9 mouse cellular contexts compared by ENCODE assay signal in genomic region chr7:132576891-132577290, GRCm38 (mm10). TPM values are rescaled to one million over a fixed set of nuclear protein-coding genes. Genes with fewer than 3 reads are reported as not detected.
DNase-seq lines count a peak whose midpoint lies in the region; ATAC-seq and TF ChIP-seq lines count a peak whose summit lies in the region.
"Had no signal": no experiment of that assay in that cellular context is flagged by ENCODE, and none has a peak within 500 bp of the region (broad histone marks: within the 10 kb centered on the region; RNA-seq: fewer than 3 reads in every experiment).

No protein-coding gene starts in this region.

- no peak for ATAC-seq in kidney, postnatal 0 days (replicated peaks; ENCODE audit: low FRiP score, low read depth)
- ATAC-seq in embryonic facial prominence, embryonic 14.5 days (ENCODE audit: low read depth), result no peak
- no peak for ATAC-seq in intestine, embryonic 14.5 days (replicated peaks; ENCODE audit: low FRiP score, low TSS enrichment, low read depth)
- no peak for ATAC-seq in neural tube, embryonic 12.5 days (ENCODE audit: low FRiP score, low read depth)

- H3K4me2 ChIP-seq in kidney, postnatal 0 days (ENCODE audit: low read length), result peak overlapping the region; percentile 71; the same call in 1 of the 2 replicates
- peak overlapping the region; percentile 64 for H3K4me2 ChIP-seq in embryonic facial prominence, embryonic 14.5 days (ENCODE audit: low read depth, low read length)
- peak overlapping the region; percentile 56 for H3K4me2 ChIP-seq in intestine, embryonic 14.5 days (ENCODE audit: low read length)
- peak overlapping the region; percentile 74 for H3K4me2 ChIP-seq in neural tube, embryonic 12.5 days (replicated peaks)

- H3K36me3 ChIP-seq in kidney, postnatal 0 days (ENCODE audit: insufficient read depth, low read length), result no peaks in the 10 kb centered on the region
- no peaks in the 10 kb centered on the region for H3K36me3 ChIP-seq in embryonic facial prominence, embryonic 14.5 days (ENCODE audit: control insufficient read depth, insufficient read depth, low read length)
- H3K36me3 ChIP-seq in intestine, embryonic 14.5 days (ENCODE audit: control insufficient read depth, insufficient read depth, low read length), result no peaks in the 10 kb centered on the region
- H3K36me3 ChIP-seq in neural tube, embryonic 12.5 days, result no peaks in the 10 kb centered on the region

- no peak overlapping the region for H3K9ac ChIP-seq in kidney, postnatal 0 days (ENCODE audit: low read depth, low read length)
- 0 out of 2 replicates have a peak overlapping the region, but pooled peaks have one; percentile 87 for H3K9ac ChIP-seq in embryonic facial prominence, embryonic 14.5 days (ENCODE audit: low read depth, low read length)
- H3K9ac ChIP-seq in intestine, embryonic 14.5 days (ENCODE audit: low read length), result peak overlapping the region; percentile 37; the same call in 1 of the 2 replicates
- no peak overlapping the region for H3K9ac ChIP-seq in neural tube, embryonic 12.5 days

- TF ChIP-seq CTCF in kidney, postnatal 0 days (IDR thresholded peaks at IDR 0.05; ENCODE audit: low read depth), result no peak

- no peaks in the 10 kb centered on the region for H3K27me3 ChIP-seq in kidney, postnatal 0 days (ENCODE audit: insufficient read depth, low read length)
- H3K27me3 ChIP-seq in embryonic facial prominence, embryonic 14.5 days (replicated peaks; ENCODE audit: control insufficient read depth, insufficient read depth, low read length), result no peaks in the 10 kb centered on the region
- H3K27me3 ChIP-seq in intestine, embryonic 14.5 days (replicated peaks; ENCODE audit: control insufficient read depth, insufficient read depth, low read length), result no peaks in the 10 kb centered on the region
- 0 out of 2 replicates have a peak, but pooled peaks cover 4% of the 10 kb centered on the region for H3K27me3 ChIP-seq in neural tube, embryonic 12.5 days (replicated peaks)

- H3K4me1 ChIP-seq in kidney, postnatal 0 days (replicated peaks; ENCODE audit: insufficient read depth, low read length), result no peaks in the 10 kb centered on the region
- peaks cover 27% of the 10 kb centered on the region for H3K4me1 ChIP-seq in embryonic facial prominence, embryonic 14.5 days (ENCODE audit: control insufficient read depth, insufficient read depth, low read length)
- peaks cover 7% of the 10 kb centered on the region; the same call in 1 of the 2 replicates for H3K4me1 ChIP-seq in intestine, embryonic 14.5 days (replicated peaks; ENCODE audit: control insufficient read depth, insufficient read depth, low read length)
- peaks cover 4% of the 10 kb centered on the region; the same call in 1 of the 2 replicates for H3K4me1 ChIP-seq in neural tube, embryonic 12.5 days

- no peak for DNase-seq in kidney, postnatal 0 days (ENCODE audit: low spot score)
- no peak for DNase-seq in kidney, adult 9 months
- no peak for DNase-seq in embryonic facial prominence, embryonic 14.5 days (ENCODE audit: low spot score)
- DNase-seq in intestine, embryonic 14.5 days (ENCODE audit: low spot score), result no peak
- no peak for DNase-seq in cerebellum, adult 11 months
- no peak for DNase-seq in left cerebral cortex, adult 18-20 months (ENCODE audit: low spot score in 2 of 2)

- H3K27ac ChIP-seq in kidney, postnatal 0 days, result no peak overlapping the region
- H3K27ac ChIP-seq in embryonic facial prominence, embryonic 14.5 days (replicated peaks; ENCODE audit: low read depth, low read length), result 0 out of 2 replicates have a peak overlapping the region, but pooled peaks have one; percentile 96
- H3K27ac ChIP-seq in intestine, embryonic 14.5 days (ENCODE audit: low read depth), result peak overlapping the region; percentile 95; the same call in 1 of the 2 replicates
- H3K27ac ChIP-seq in neural tube, embryonic 12.5 days, result no peak overlapping the region

- WGBS in kidney, postnatal 0 days, result 52% methylated on average over 4 of the region's 4 CpGs
- 53% methylated on average over 4 of the region's 4 CpGs for WGBS in embryonic facial prominence, embryonic 14.5 days
- WGBS in intestine, embryonic 14.5 days, result 42% methylated on average over 4 of the region's 4 CpGs
- 67% methylated on average over 4 of the region's 4 CpGs for WGBS in neural tube, embryonic 12.5 days

- no peaks in the 10 kb centered on the region for H3K9me3 ChIP-seq in kidney, postnatal 0 days (replicated peaks; ENCODE audit: low read length)
- no peaks in the 10 kb centered on the region for H3K9me3 ChIP-seq in embryonic facial prominence, embryonic 14.5 days (ENCODE audit: control insufficient read depth, low read length)
- no peaks in the 10 kb centered on the region for H3K9me3 ChIP-seq in intestine, embryonic 14.5 days (ENCODE audit: control insufficient read depth, low read length)
- no peaks in the 10 kb centered on the region for H3K9me3 ChIP-seq in neural tube, embryonic 12.5 days

- peak overlapping the region; percentile 62 for H3K4me3 ChIP-seq in kidney, postnatal 0 days (replicated peaks; ENCODE audit: low read depth, low read length)
- no peak overlapping the region for H3K4me3 ChIP-seq in embryonic facial prominence, embryonic 14.5 days (ENCODE audit: low read depth, low read length)
- H3K4me3 ChIP-seq in intestine, embryonic 14.5 days (ENCODE audit: low read depth, low read length), result peak overlapping the region; percentile 62
- no peak overlapping the region for H3K4me3 ChIP-seq in neural tube, embryonic 12.5 days

RNA-seq across cellular contexts. Expression of gene Oat, which starts 0.7 kb away (rescaled TPM):
- 139 and 151 TPM in 2 replicates for polyA plus RNA-seq in kidney, postnatal 0 days (2015; fragmentation: Nextera tagmentation; extraction: Ambion mirVana)
- 268 and 274 TPM in 2 replicates for polyA plus RNA-seq in embryonic facial prominence, embryonic 14.5 days (2014; fragmentation: Nextera tagmentation; extraction: Ambion mirVana)
- polyA plus RNA-seq in intestine, embryonic 14.5 days (2014; fragmentation: Nextera tagmentation; extraction: Ambion mirVana), result 873 and 898 TPM in 2 replicates
- 98.4 and 98.6 TPM in 2 replicates for polyA plus RNA-seq in neural tube, embryonic 12.5 days (2016; fragmentation: Nextera tagmentation; extraction: Ambion mirVana)
- total RNA-seq in left cerebral cortex, adult 18-20 months (2021), result 10 to 100 TPM; 94.9 to 95.0 TPM

RNA-seq across cellular contexts. Expression of gene Nkx1-2, which starts 22.5 kb away (rescaled TPM):
- 0.05 and 0.07 TPM in 2 replicates for polyA plus RNA-seq in kidney, postnatal 0 days (2015; fragmentation: Nextera tagmentation; extraction: Ambion mirVana)
- polyA plus RNA-seq in embryonic facial prominence, embryonic 14.5 days (2014; fragmentation: Nextera tagmentation; extraction: Ambion mirVana), result not detected in 2 replicates
- polyA plus RNA-seq in intestine, embryonic 14.5 days (2014; fragmentation: Nextera tagmentation; extraction: Ambion mirVana), result 0.26 and 0.48 TPM in 2 replicates
- 1.4 and 1.6 TPM in 2 replicates for polyA plus RNA-seq in neural tube, embryonic 12.5 days (2016; fragmentation: Nextera tagmentation; extraction: Ambion mirVana)
- under 1 TPM in 1 of 2 experiments, not detected in 1; 0.14 TPM for total RNA-seq in left cerebral cortex, adult 18-20 months (2021)
- total RNA-seq: gastrocnemius, adult 8-10 months; left cerebral cortex, postnatal 10 days had no signal

RNA-seq across cellular contexts. Expression of gene Lhpp, which starts 33.5 kb away (rescaled TPM):
- polyA plus RNA-seq in kidney, postnatal 0 days (2015; fragmentation: Nextera tagmentation; extraction: Ambion mirVana), result 16.5 and 16.8 TPM in 2 replicates
- polyA plus RNA-seq in embryonic facial prominence, embryonic 14.5 days (2014; fragmentation: Nextera tagmentation; extraction: Ambion mirVana), result 14.3 and 20.7 TPM in 2 replicates
- polyA plus RNA-seq in intestine, embryonic 14.5 days (2014; fragmentation: Nextera tagmentation; extraction: Ambion mirVana), result 39.8 and 42.3 TPM in 2 replicates
- 22.0 and 26.1 TPM in 2 replicates for polyA plus RNA-seq in neural tube, embryonic 12.5 days (2016; fragmentation: Nextera tagmentation; extraction: Ambion mirVana)
- total RNA-seq in left cerebral cortex, adult 18-20 months (2021), result 10 to 100 TPM; 15.0 to 16.4 TPM

Comparison
In these comparisons a context has a peak if more than half of its experiments do, and no peak if none do; other contexts are left out.
1. H3K27ac ChIP-seq: peak in embryonic facial prominence, embryonic 14.5 days (single experiment) and intestine, embryonic 14.5 days (single experiment); none in kidney, postnatal 0 days (single experiment) and neural tube, embryonic 12.5 days (single experiment).
2. H3K4me3 ChIP-seq: peak in kidney, postnatal 0 days (single experiment) and intestine, embryonic 14.5 days (single experiment); none in embryonic facial prominence, embryonic 14.5 days (single experiment) and neural tube, embryonic 12.5 days (single experiment).
3. H3K9ac ChIP-seq: peak in embryonic facial prominence, embryonic 14.5 days (single experiment) and intestine, embryonic 14.5 days (single experiment); none in kidney, postnatal 0 days (single experiment) and neural tube, embryonic 12.5 days (single experiment).
4. Peak in every context shown above with its lines, with median percentiles within 50 percentile points of each other: H3K4me2 ChIP-seq.